Mouse (Mus musculus): ENCODE measurements around the gene Ubn2. TPM values are rescaled to one million over a fixed set of nuclear protein-coding genes. Genes with fewer than 3 reads are reported as not detected.
"Not testable (repeated sequence)": the region's sequence is repeated elsewhere in the genome, so short reads cannot be mapped to it uniquely, and the experiment has no call there.

Gene Ubn2
- total RNA-seq, 2 experiments from 2014 or later = 23.5 to 25.8 TPM

GRCm38 (mm10) chr6:38532500-38533420 lies 99.0 kb downstream of the Ubn2 start:
- DNase-seq = peak; percentile 53 to 67
- intact Hi-C loops (cut with DNase I) = loop anchor here (2.0 kb wide), 1 partner anchor 100 kb away; the partner anchor contains the start of gene Ubn2

GRCm38 (mm10) chr6:38533428-38534405 lies 100.0 kb downstream of the Ubn2 start, which contains the start of gene Fmc1:
Gene Fmc1, plus strand, starts transcription at chr6:38533502.
- DNase-seq = peak; percentile 94 to 95
- intact Hi-C loops (cut with DNase I) = loop anchor here (2.0 kb wide), 1 partner anchor 101 kb away; the partner anchor contains the start of gene Ubn2

GRCm38 (mm10) chr6:38534640-38535365 lies 101.1 kb downstream of the Ubn2 start:
- DNase-seq = peak; percentile 99 to 100
- intact Hi-C loops (cut with DNase I) = no loop called here

- intact Hi-C loops (cut with DNase I) = no loop called here
- no peak for DNase-seq
These were observed 101.6 kb downstream of the Ubn2 start for GRCm38 (mm10) chr6:38535366-38535690.

- intact Hi-C loops (cut with DNase I) = loop anchor here (1.0 kb wide), 1 partner anchor 14 kb away; no protein-coding TSS in a partner anchor
- DNase-seq = no peak
These were observed 102.0 kb downstream of the Ubn2 start for GRCm38 (mm10) chr6:38535788-38536187.

- intact Hi-C loops (cut with DNase I); DNase-seq: not testable (repeated sequence)
These were observed 110.4 kb downstream of the Ubn2 start for GRCm38 (mm10) chr6:38544141-38544540.

- DNase-seq; intact Hi-C loops (cut with DNase I): not testable (repeated sequence)
These were observed 113.3 kb downstream of the Ubn2 start for GRCm38 (mm10) chr6:38547005-38547404.

GRCm38 (mm10) chr6:38547707-38548106 lies 114.0 kb downstream of the Ubn2 start:
- DNase-seq = no peak
- intact Hi-C loops (cut with DNase I) = no loop called here

GRCm38 (mm10) chr6:38548595-38548994 lies 114.8 kb downstream of the Ubn2 start:
- DNase-seq; intact Hi-C loops (cut with DNase I): not testable (repeated sequence)

- intact Hi-C loops (cut with DNase I) = loop anchor here (1.0 to 5.0 kb wide), 3 partner anchors 14 to 327 kb away; partner anchors contain the start of genes Hipk2, Tbxas1 and Ubn2
- DNase-seq = not testable (repeated sequence)
These were observed 116.1 kb downstream of the Ubn2 start for GRCm38 (mm10) chr6:38549840-38550239.

- DNase-seq = peak in 1 of 2 experiments; percentile 75
- intact Hi-C loops (cut with DNase I) = loop anchor here (5.0 kb wide), 2 partner anchors 118 to 327 kb away; partner anchors contain the start of genes Hipk2, Tbxas1 and Ubn2
These were observed 116.7 kb downstream of the Ubn2 start for GRCm38 (mm10) chr6:38550250-38551061.

- DNase-seq = peak; percentile 92 to 94
- intact Hi-C loops (cut with DNase I) = loop anchor here (5.0 kb wide), 2 partner anchors 119 to 326 kb away; partner anchors contain the start of genes Hipk2, Tbxas1 and Ubn2
These were observed 117.6 kb downstream of the Ubn2 start, which contains the start of gene Luc7l2 for GRCm38 (mm10) chr6:38551062-38551988. Gene Luc7l2, plus strand, starts transcription at chr6:38551334.

GRCm38 (mm10) chr6:38551989-38552635 lies 118.4 kb downstream of the Ubn2 start:
- DNase-seq = peak; percentile 99
- intact Hi-C loops (cut with DNase I) = loop anchor here (5.0 kb wide), 2 partner anchors 120 to 325 kb away; partner anchors contain the start of genes Hipk2, Tbxas1 and Ubn2

GRCm38 (mm10) chr6:38552636-38553000 lies 118.9 kb downstream of the Ubn2 start:
- DNase-seq = no peak
- intact Hi-C loops (cut with DNase I) = loop anchor here (5.0 kb wide), 2 partner anchors 120 to 325 kb away; partner anchors contain the start of genes Hipk2, Tbxas1 and Ubn2

Measured in heart, postnatal 36 days (tissue).